Mouse (Mus musculus): ENCODE data around the gene Slc12a6. TPM values are rescaled to one million over a fixed set of nuclear protein-coding genes. Genes with fewer than 3 reads are reported as not detected.

Gene Slc12a6
- total RNA-seq (2014; rRNA removed; ENCODE audit: low replicate concordance), result 42.8 and 48.1 TPM in 2 replicates
- 6.5 and 7.2 TPM in 2 replicates for polyA plus RNA-seq (2015; fragmentation: Nextera tagmentation; extraction: Ambion mirVana)

DNA sequence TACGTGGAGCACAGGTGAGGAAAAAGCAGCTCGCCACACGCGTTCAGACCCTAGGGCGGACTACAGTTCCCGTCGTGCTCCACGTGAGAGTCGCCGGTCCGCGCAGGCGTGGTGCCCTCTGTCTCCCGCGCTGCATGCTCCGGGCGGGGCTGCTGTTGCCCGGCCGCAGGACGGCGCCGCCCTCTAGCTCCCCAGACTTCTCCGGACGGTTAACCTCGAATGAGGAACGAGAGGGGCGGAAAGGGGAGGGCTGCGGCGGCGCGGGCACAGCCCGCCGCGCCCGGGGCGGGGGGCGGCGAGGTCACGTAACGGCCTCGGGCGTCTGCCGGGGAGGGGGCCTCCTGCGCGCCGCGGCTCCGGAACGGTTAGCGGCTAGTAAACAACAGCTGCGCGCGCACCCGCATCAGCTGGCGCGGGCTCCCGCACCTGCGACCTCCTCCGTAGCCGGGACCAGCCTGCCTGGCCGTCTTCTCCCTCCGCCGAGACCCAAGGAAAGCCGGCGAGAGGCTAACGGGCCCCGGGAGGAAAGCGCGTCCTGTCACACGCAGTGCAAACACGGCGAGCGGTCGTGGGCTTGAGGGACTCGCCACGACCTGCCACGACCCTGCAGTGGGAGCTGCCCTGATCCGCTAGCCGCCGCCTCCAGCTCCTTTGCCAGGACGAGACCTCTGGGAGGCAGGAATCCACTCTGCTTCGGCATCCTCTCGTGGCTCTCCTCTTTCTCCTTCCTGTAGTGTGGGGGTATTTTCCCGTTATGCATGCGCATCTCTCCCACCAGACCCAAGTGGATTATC lies at the start of gene Slc12a6:
Slc12a6 (plus strand) TSS at position 378 of the 794 bp plus-strand sequence.
- Histone ChIP-seq H3K4me1 (ENCODE audit: control insufficient read depth, insufficient read depth) (peaks cover 17% of the 10 kb centered on the region), H3K36me3 (replicated peaks; ENCODE audit: control insufficient read depth, insufficient read depth, low read length) (no peaks in the 10 kb centered on the region), H3K9ac (replicated peaks; ENCODE audit: low read depth, low read length) (peak within 1 kb of the TSS; percentile 86), H3K27me3 (ENCODE audit: control insufficient read depth, insufficient read depth, low read length) (no peaks in the 10 kb centered on the region), H3K4me3 (ENCODE audit: low read depth, low read length) (peak within 1 kb of the TSS; percentile 88), H3K9me3 (replicated peaks; ENCODE audit: control insufficient read depth, low read length) (no peaks in the 10 kb centered on the region), H3K4me2 (ENCODE audit: low read depth, low read length) (peak within 1 kb of the TSS; percentile 95), H3K27ac (ENCODE audit: low read depth) (peak within 1 kb of the TSS; percentile 96)
- ATAC-seq (ENCODE audit: insufficient read depth, low read depth), result peak; percentile 92
- TF ChIP-seq EP300 (IDR thresholded peaks at IDR 0.05; ENCODE audit: low read depth) (no peak), CTCF (IDR thresholded peaks at IDR 0.05; ENCODE audit: low read depth) (peak; percentile 30; the same call in 1 of the 2 replicates)
- WGBS, result under 1% methylated on average over 79 of the region's 85 CpGs
- peak; percentile 95 for DNase-seq (ENCODE audit: low spot score)

- Histone ChIP-seq H3K4me2 (ENCODE audit: low read depth, low read length) (no peak overlapping the region), H3K9ac (replicated peaks; ENCODE audit: low read depth, low read length) (no peak overlapping the region), H3K27me3 (ENCODE audit: control insufficient read depth, insufficient read depth, low read length) (no peaks in the 10 kb centered on the region), H3K4me1 (ENCODE audit: control insufficient read depth, insufficient read depth) (no peaks in the 10 kb centered on the region), H3K27ac (ENCODE audit: low read depth) (no peak overlapping the region), H3K9me3 (replicated peaks; ENCODE audit: control insufficient read depth, low read length) (no peaks in the 10 kb centered on the region), H3K4me3 (ENCODE audit: low read depth, low read length) (no peak overlapping the region), H3K36me3 (replicated peaks; ENCODE audit: control insufficient read depth, insufficient read depth, low read length) (no peaks in the 10 kb centered on the region)
- peak; percentile 30 for DNase-seq (ENCODE audit: low spot score)
- ATAC-seq (ENCODE audit: insufficient read depth, low read depth), result no peak
- 11% methylated on average over 1 of the region's 1 CpGs for WGBS
- TF ChIP-seq CTCF (IDR thresholded peaks at IDR 0.05; ENCODE audit: low read depth) (peak; percentile 62), EP300 (IDR thresholded peaks at IDR 0.05; ENCODE audit: low read depth) (no peak)
These were observed 49.6 kb upstream of the Slc12a6 start for GRCm38 (mm10) chr2:112215977-112216376.

DNA sequence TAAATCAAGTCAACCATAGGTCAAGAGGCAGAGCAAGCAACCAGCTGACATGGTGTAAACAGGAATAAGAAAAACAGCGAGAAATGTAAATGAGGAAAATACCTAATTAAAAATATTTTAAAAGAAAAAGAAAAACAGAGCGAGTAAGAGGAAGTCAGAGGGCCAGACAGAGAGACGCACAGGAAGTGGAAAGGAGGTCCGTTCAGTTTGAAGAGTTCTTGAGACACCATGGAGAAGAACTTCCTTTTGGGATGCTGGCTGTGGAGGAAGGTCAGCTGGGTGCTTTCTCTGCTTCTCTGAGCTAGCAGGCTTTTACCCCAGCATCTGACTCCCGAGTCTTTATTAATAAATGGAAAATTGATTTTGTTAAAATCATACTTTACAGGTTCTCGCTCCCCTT lies 48.0 kb upstream of the Slc12a6 start:
- DNase-seq (ENCODE audit: low spot score) (no peak), ATAC-seq (ENCODE audit: insufficient read depth, low read depth) (no peak)
- H3K27ac ChIP-seq (ENCODE audit: low read depth), result no peak overlapping the region
- no peaks in the 10 kb centered on the region for H3K4me1 ChIP-seq (ENCODE audit: control insufficient read depth, insufficient read depth)
- no peak overlapping the region for H3K4me2 ChIP-seq (ENCODE audit: low read depth, low read length)
- no peaks in the 10 kb centered on the region for H3K36me3 ChIP-seq (replicated peaks; ENCODE audit: control insufficient read depth, insufficient read depth, low read length)
- H3K4me3 ChIP-seq (ENCODE audit: low read depth, low read length), result no peak overlapping the region
- H3K27me3 ChIP-seq (ENCODE audit: control insufficient read depth, insufficient read depth, low read length), result no peaks in the 10 kb centered on the region
- no peak overlapping the region for H3K9ac ChIP-seq (replicated peaks; ENCODE audit: low read depth, low read length)
- TF ChIP-seq EP300 (IDR thresholded peaks at IDR 0.05; ENCODE audit: low read depth) (no peak), CTCF (IDR thresholded peaks at IDR 0.05; ENCODE audit: low read depth) (no peak)
- WGBS, result 63% methylated on average over 6 of the region's 6 CpGs
- no peaks in the 10 kb centered on the region for H3K9me3 ChIP-seq (replicated peaks; ENCODE audit: control insufficient read depth, low read length)

DNA sequence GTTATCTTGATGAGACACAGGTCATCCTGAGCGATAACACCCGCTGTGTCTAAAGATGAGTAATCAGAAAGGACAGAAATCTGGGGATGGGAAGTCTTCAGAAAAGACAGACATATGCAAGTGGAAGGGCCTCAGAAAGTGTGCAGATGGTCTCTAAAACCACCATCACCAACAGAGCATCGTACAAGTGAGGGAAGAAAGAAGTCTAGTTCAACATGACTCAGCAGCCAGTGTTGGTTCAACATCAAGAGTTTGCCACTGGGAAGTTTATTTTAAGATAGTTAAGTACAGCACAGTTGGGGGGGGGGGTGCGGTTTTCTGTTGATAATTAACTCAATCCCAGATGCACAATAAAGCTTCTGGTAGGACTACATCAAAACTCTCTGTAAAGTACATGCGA lies 44.7 kb upstream of the Slc12a6 start:
- H3K4me1 ChIP-seq (ENCODE audit: control insufficient read depth, insufficient read depth), result no peaks in the 10 kb centered on the region
- TF ChIP-seq EP300 (IDR thresholded peaks at IDR 0.05; ENCODE audit: low read depth), result no peak
- no peak for TF ChIP-seq CTCF (IDR thresholded peaks at IDR 0.05; ENCODE audit: low read depth)
- H3K27ac ChIP-seq (ENCODE audit: low read depth), result no peak overlapping the region
- 69% methylated on average over 5 of the region's 5 CpGs for WGBS
- DNase-seq (ENCODE audit: low spot score) (no peak), ATAC-seq (ENCODE audit: insufficient read depth, low read depth) (no peak)
- no peaks in the 10 kb centered on the region for H3K9me3 ChIP-seq (replicated peaks; ENCODE audit: control insufficient read depth, low read length)
- H3K27me3 ChIP-seq (ENCODE audit: control insufficient read depth, insufficient read depth, low read length), result no peaks in the 10 kb centered on the region
- H3K36me3 ChIP-seq (replicated peaks; ENCODE audit: control insufficient read depth, insufficient read depth, low read length), result no peaks in the 10 kb centered on the region
- H3K9ac ChIP-seq (replicated peaks; ENCODE audit: low read depth, low read length), result no peak overlapping the region
- H3K4me3 ChIP-seq (ENCODE audit: low read depth, low read length), result no peak overlapping the region
- H3K4me2 ChIP-seq (ENCODE audit: low read depth, low read length), result no peak overlapping the region

GRCm38 (mm10) chr2:112222607-112223006 lies 43.0 kb upstream of the Slc12a6 start:
- TF ChIP-seq EP300 (IDR thresholded peaks at IDR 0.05; ENCODE audit: low read depth) (no peak), CTCF (IDR thresholded peaks at IDR 0.05; ENCODE audit: low read depth) (no peak)
- Histone ChIP-seq H3K4me1 (ENCODE audit: control insufficient read depth, insufficient read depth) (no peaks in the 10 kb centered on the region), H3K4me3 (ENCODE audit: low read depth, low read length) (no peak overlapping the region), H3K9ac (replicated peaks; ENCODE audit: low read depth, low read length) (no peak overlapping the region), H3K36me3 (replicated peaks; ENCODE audit: control insufficient read depth, insufficient read depth, low read length) (no peaks in the 10 kb centered on the region), H3K9me3 (replicated peaks; ENCODE audit: control insufficient read depth, low read length) (no peaks in the 10 kb centered on the region), H3K27me3 (ENCODE audit: control insufficient read depth, insufficient read depth, low read length) (no peaks in the 10 kb centered on the region), H3K4me2 (ENCODE audit: low read depth, low read length) (no peak overlapping the region), H3K27ac (ENCODE audit: low read depth) (no peak overlapping the region)
- ATAC-seq (ENCODE audit: insufficient read depth, low read depth) (no peak), DNase-seq (ENCODE audit: low spot score) (no peak)
- WGBS, result 47% methylated on average over 5 of the region's 5 CpGs
